Mouse (Mus musculus) gastrocnemius, postnatal 36 days (tissue): ENCODE results near the gene Fbxo21. TPM values are rescaled to one million over a fixed set of nuclear protein-coding genes. Genes with fewer than 3 reads are reported as not detected.

Source experiments
- DNase-seq, 2 experiments: peaks; one replicate each; pipeline ENCODE4 v3.0.0; 2022
- intact Hi-C: fragments of 180-260 bp; cut with DNase I; formaldehyde crosslinking; loops from one replicate; pipeline ENCODE4 v1.15.1; 2025
- total RNA-seq, 2 experiments: library from RNA; stranded (reverse); gene quantifications; 2 replicates each; pipeline ENCODE4 v1.2.3; 2021

Fbxo21 gene
- total RNA-seq, 2 experiments from 2014 or later = 8.5 to 13.6 TPM

DNA sequence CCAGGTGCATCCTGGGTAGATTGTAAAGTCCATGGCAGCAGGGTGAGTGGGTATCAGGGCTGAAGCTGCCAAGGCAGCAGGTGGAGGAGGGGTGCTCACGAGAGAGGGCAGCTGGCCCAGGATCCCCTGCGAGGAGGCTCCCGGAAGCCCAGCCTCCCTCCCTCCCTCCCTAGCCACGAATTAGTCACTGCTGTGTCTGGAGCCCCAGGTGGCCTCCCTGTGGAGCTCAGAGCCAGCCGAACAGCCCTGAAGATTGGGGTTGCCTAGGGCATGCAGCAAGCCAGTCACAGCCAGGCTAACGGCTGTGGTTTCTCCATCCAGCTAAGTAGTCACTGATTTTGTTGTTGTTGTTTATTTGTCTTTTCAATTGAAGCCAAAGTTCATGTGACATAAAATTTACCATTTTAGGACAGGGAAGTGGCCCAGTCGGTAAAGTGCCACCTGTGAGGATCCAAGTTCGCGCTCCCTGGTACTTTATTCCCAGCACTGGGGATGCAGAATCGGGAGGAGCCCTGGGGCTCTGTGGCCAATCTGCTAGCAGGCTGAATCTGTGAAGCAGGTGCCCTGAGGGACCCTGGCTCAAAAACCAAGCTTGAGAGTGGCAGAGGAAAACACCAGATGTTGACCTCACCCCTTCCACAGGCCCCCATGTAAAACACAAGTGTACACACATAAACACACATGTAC lies 61.4 kb downstream of the Fbxo21 start:
- DNase-seq = no peak
- intact Hi-C loops = no loop called here

DNA sequence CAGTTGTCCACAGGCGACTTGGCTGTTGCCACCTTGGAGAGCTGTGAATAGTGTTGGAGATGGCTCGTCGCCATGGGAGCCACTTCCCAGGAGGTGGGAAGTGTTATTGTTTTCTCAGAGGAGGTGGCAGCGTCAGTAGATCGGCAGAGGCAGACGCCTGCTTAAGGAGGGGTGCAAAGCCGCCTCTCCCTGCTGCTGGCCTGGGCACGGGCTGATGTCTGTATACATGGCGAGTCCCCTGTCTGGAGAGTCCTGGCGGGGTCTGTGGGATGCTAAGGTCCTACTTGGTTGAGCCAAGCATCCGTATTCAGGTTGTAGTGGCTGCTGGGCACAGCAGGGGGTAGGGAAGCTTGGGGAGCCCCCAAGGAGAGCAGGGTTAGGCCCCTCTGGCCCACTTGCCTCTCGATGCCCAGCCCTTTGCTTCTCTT lies 62.7 kb downstream of the Fbxo21 start:
- intact Hi-C loops = no loop called here
- DNase-seq = no peak

DNA sequence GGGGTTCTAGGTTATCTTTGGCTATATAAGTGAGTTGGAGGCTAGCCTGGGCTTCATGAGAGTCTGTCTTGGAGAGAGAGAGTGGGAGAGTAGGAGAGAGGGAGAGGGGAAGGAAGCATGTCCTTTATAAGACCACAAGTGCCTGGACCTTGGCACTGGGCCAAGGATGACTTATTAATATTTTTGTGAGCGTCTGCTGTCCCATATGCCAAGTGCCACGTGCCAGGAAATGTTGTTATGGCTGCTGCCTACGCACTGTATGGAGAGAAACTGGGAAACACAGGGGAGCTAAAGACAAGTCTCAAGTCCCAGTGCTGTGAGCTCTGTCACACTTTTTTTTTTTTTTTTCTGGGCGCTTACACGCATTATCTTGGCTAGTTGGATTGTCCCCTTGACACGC lies 66.1 kb downstream of the Fbxo21 start:
- intact Hi-C loops = no loop called here
- no peak for DNase-seq

GRCm38 (mm10) chr5:118043761-118044160 lies 67.2 kb downstream of the Fbxo21 start:
- intact Hi-C loops = no loop called here
- DNase-seq = no peak

GRCm38 (mm10) chr5:118044907-118045306 lies 68.4 kb downstream of the Fbxo21 start:
- intact Hi-C loops = no loop called here
- DNase-seq = no peak

DNA sequence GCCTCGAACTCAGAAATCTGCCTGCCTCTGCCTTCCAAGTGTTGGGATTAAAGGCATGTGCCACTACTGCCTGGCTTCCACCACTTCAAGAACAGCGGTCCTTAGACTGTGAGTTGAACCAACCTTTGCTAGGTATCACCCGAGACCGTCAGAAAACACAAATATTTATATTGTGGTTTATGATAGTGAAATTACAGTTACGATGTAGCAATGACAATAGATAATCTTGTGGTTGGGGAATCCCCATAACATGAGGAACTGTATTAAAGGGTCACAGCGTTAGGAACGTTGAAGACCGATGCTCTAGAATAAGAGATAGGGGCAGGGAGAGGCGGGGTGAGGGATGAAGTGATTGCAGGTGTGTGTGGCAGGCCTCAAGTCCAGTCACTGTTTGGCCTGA lies 68.9 kb downstream of the Fbxo21 start:
- no peak for DNase-seq
- intact Hi-C loops = no loop called here

DNA sequence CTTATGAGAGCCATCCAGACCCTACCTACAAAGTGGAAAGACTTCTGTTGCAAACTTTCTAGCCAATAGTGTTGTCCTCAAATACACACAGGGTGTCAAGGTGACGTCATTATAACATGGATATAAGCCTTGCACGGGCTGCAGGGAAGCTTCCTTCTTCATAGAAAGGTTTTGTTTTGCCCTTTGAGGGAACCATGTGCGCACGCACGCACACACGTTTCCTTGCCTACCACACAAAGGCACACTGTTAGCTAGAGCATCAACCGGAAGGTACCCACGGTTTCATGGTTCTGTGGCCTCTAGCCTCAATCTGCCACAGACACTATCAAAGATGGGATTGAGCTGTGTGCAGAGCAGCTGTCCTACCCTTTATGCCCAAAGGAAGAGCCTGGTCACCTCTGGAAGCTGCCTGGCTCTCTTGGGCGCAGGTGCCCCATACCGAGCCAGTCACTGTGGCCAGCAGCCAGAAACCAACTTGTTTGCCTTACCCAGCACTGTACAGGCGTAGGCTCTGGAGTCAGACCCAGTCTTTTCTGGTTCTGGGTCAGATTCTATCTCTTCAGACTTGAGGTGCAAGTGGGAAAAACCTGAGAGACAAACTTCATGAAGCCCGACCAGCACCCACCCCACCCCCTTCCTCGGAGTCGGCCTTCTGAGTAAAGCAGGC lies 70.7 kb downstream of the Fbxo21 start:
- intact Hi-C loops = no loop called here
- no peak for DNase-seq

GRCm38 (mm10) chr5:118048412-118048811 lies 71.9 kb downstream of the Fbxo21 start:
- intact Hi-C loops = no loop called here
- no peak for DNase-seq

- no peak for DNase-seq
- intact Hi-C loops = no loop called here
Observed at GRCm38 (mm10) chr5:118048928-118049327, 72.4 kb downstream of the Fbxo21 start.

- no peak for DNase-seq
- intact Hi-C loops = no loop called here
Observed at GRCm38 (mm10) chr5:118050743-118051142, 74.2 kb downstream of the Fbxo21 start.

DNA sequence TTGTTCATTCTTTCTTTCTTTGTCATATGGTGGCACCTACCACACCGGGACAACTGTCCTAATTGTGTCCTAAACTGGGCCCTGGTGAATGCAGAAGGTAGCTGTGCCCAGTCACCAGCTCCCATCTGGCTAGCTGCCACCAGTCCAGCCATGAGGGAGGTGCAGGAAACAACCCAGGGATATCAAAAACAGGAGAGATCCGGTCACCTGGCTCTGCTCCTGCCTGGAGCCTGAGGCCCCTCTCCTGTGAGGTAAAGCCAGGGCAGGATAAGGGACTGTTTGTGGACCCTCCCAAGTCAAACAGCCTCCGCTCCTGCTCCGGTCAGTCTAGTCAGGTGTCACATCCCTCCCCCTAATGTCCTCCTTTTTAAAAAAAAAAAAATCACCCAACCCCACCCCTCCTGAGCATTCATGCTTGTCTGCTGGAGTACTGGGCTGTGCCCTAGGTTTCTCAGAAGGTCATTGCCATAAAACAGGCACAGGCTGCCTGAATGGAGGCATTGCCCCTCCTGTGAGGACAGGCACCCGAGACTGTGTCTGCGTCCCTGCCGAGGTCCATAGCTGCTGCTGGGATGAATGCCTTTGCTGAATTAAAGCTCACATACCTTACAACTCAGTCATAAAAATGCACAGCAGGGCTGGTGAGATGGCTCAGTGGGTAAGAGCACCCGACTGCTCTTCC lies 75.6 kb downstream of the Fbxo21 start:
- intact Hi-C loops = no loop called here
- no peak for DNase-seq

GRCm38 (mm10) chr5:118053205-118053604 lies 76.7 kb downstream of the Fbxo21 start:
- DNase-seq = no peak
- intact Hi-C loops = no loop called here

DNA sequence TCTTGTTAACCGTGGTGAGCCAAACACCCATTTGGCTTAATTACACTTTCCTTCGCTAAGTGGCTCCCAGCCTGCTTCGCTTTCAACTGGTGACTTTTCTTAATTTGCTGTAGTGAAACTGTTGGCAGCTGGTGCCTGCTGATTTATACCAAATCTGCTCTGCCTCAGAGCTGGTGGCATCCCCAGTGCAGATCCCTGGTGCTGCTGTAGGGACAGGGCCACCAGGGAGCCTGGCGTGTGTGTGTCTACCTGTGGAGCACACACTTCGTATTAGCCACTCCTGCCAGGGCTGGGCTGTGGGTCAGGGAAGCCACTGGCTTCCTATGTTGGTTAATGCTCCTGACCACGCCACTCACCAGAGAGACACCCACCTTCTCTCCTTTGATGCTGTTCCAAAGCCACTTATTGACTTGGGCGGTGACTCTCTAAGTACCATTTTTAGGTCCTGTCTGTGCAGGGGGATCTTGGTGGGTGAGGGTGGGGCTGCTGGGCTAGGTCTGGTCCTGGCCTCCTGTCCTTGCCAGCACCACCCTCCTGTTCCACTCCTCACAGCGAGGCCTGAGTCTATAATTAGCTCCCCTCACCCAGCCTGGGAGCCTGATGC lies 81.1 kb downstream of the Fbxo21 start:
- intact Hi-C loops = no loop called here
- DNase-seq = no peak

DNA sequence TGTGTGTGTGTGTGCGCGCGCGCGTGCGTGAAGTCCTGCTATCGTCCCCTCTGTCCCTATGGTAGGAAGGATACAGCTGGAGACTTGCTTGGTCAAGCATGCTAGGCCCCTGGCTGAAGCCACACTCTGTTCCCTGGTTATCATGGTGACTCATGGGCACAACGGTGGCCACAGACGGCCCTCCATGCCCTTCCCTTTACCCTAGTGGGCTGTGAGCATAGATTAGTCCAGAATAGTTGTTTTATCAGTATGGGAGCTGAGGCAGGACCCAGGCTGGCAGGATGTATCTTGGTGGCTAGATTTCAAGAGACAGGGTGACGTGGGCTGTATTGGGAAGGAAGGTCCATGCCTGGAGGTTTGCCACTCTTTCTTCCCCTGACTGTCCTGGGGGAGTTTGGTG lies 82.3 kb downstream of the Fbxo21 start:
- no peak for DNase-seq
- intact Hi-C loops = no loop called here

- DNase-seq = no peak
- intact Hi-C loops = no loop called here
Observed at GRCm38 (mm10) chr5:118059646-118060045, 83.1 kb downstream of the Fbxo21 start.

Other genes starting within 250 kb of the Fbxo21 start
- gene Nos1, start 195.7 kb upstream of the Fbxo21 start, total RNA-seq = 10 to 100 TPM; 30.9 to 33.4 TPM
- under 1 TPM; 0.44 to 0.71 TPM for gene Tesc, start 51.0 kb downstream of the Fbxo21 start, total RNA-seq
- gene Fbxw8, start 178.7 kb downstream of the Fbxo21 start, total RNA-seq = 10 to 100 TPM; 17.8 to 19.1 TPM
- gene Hrk, start 187.9 kb downstream of the Fbxo21 start, total RNA-seq = under 1 TPM; 0.10 to 0.20 TPM